Mouse (Mus musculus) cerebellum, postnatal 36 days (tissue): ENCODE measurements around the gene 4922502D21Rik.
"Not testable (repeated sequence)": the region's sequence is repeated elsewhere in the genome, so short reads cannot be mapped to it uniquely, and the experiment has no call there.

Experiments used
- DNase-seq, 2 experiments: peaks; one replicate each; pipeline ENCODE4 v3.0.0; 2021 to 2022; ENCODE audit warnings: mixed read lengths in 2 of 2

The 4922502D21Rik gene

GRCm38 (mm10) chr6:129331610-129332009 is at the start of gene 4922502D21Rik:
Gene 4922502D21Rik, minus strand, starts transcription at chr6:129331796.
- no peak for DNase-seq

- no peak for DNase-seq
Measured at GRCm38 (mm10) chr6:129380454-129380853, 48.9 kb upstream of the 4922502D21Rik start.

- no peak for DNase-seq
Measured at GRCm38 (mm10) chr6:129374937-129375471, 43.4 kb upstream of the 4922502D21Rik start.

GRCm38 (mm10) chr6:129369374-129370132 is 38.0 kb upstream of the 4922502D21Rik start:
- no peak for DNase-seq

GRCm38 (mm10) chr6:129365959-129366359 is 34.4 kb upstream of the 4922502D21Rik start:
- peak; percentile 2 to 3 for DNase-seq

- DNase-seq = no peak
Measured at GRCm38 (mm10) chr6:129363942-129364341, 32.3 kb upstream of the 4922502D21Rik start.

- no peak for DNase-seq
Measured at GRCm38 (mm10) chr6:129359515-129359914, 27.9 kb upstream of the 4922502D21Rik start.

GRCm38 (mm10) chr6:129356430-129356829 is 24.8 kb upstream of the 4922502D21Rik start:
- no peak for DNase-seq

GRCm38 (mm10) chr6:129355774-129356173 is 24.2 kb upstream of the 4922502D21Rik start:
- DNase-seq = no peak

GRCm38 (mm10) chr6:129351091-129351490 is 19.5 kb upstream of the 4922502D21Rik start:
- no peak for DNase-seq

- DNase-seq = no peak
Measured at GRCm38 (mm10) chr6:129349524-129350352, 18.1 kb upstream of the 4922502D21Rik start.

GRCm38 (mm10) chr6:129344408-129344807 is 12.8 kb upstream of the 4922502D21Rik start:
- DNase-seq = no peak

GRCm38 (mm10) chr6:129342391-129342790 is 10.8 kb upstream of the 4922502D21Rik start, which contains the start of gene Clec12a:
Gene Clec12a, plus strand, starts transcription at chr6:129342691.
- not testable (repeated sequence) for DNase-seq

GRCm38 (mm10) chr6:129337751-129338150 is 6.2 kb upstream of the 4922502D21Rik start:
- DNase-seq = no peak

GRCm38 (mm10) chr6:129333674-129334078 is 2.1 kb upstream of the 4922502D21Rik start:
- peak in 1 of 2 experiments; percentile 13 for DNase-seq

GRCm38 (mm10) chr6:129326568-129327150 is 4.9 kb downstream of the 4922502D21Rik start:
- DNase-seq = no peak

GRCm38 (mm10) chr6:129326016-129326415 is 5.6 kb downstream of the 4922502D21Rik start:
- no peak for DNase-seq

GRCm38 (mm10) chr6:129319331-129319730 is 12.3 kb downstream of the 4922502D21Rik start:
- no peak for DNase-seq

GRCm38 (mm10) chr6:129318395-129318794 is 13.2 kb downstream of the 4922502D21Rik start:
- no peak for DNase-seq

GRCm38 (mm10) chr6:129316463-129316862 is 15.1 kb downstream of the 4922502D21Rik start:
- no peak for DNase-seq

GRCm38 (mm10) chr6:129315698-129316097 is 15.9 kb downstream of the 4922502D21Rik start:
- no peak for DNase-seq

- DNase-seq = no peak
Measured at GRCm38 (mm10) chr6:129314655-129315168, 16.9 kb downstream of the 4922502D21Rik start.

GRCm38 (mm10) chr6:129312499-129312898 is 19.1 kb downstream of the 4922502D21Rik start:
- DNase-seq = no peak
